ENCODE assay signal across 8 mouse cellular contexts in genomic region chr14:56865112-56865511, GRCm38 (mm10). TPM values are rescaled to one million over a fixed set of nuclear protein-coding genes. Genes with fewer than 3 reads are reported as not detected.
A peak's percentile ranks its signal among the peaks of the same experiment; 100 is the strongest.
DNase-seq lines count a peak whose midpoint lies in the region; ATAC-seq lines count a peak whose summit lies in the region.
"Not testable (repeated sequence)": the region's sequence is repeated elsewhere in the genome, so short reads cannot be mapped to it uniquely, and the experiment has no call there.

No protein-coding gene starts in this region.

- H3K36me3 ChIP-seq in forebrain, embryonic 13.5 days (ENCODE audit: poor library complexity, severe bottlenecking); heart, embryonic 13.5 days; hindbrain, embryonic 16.5 days (ENCODE audit: control insufficient read depth, insufficient read depth, low read length); limb, embryonic 10.5 days; liver, embryonic 16.5 days (ENCODE audit: control insufficient read depth, insufficient read depth); midbrain, embryonic 15.5 days (replicated peaks); stomach, embryonic 14.5 days (ENCODE audit: control insufficient read depth, insufficient read depth, low read length): not testable (repeated sequence)

- H3K4me1 ChIP-seq in forebrain, embryonic 13.5 days; heart, embryonic 13.5 days; hindbrain, embryonic 16.5 days (ENCODE audit: control insufficient read depth, insufficient read depth, low read depth, low read length); limb, embryonic 10.5 days; liver, embryonic 16.5 days (ENCODE audit: control insufficient read depth, low read depth, low read length); midbrain, embryonic 15.5 days; stomach, embryonic 14.5 days (ENCODE audit: control insufficient read depth, insufficient read depth, low read length): not testable (repeated sequence)

- WGBS in forebrain, embryonic 13.5 days = 4% methylated on average over 30 of the region's 30 CpGs
- 4% methylated on average over 30 of the region's 30 CpGs for WGBS in heart, embryonic 13.5 days
- 3% methylated on average over 30 of the region's 30 CpGs for WGBS in hindbrain, embryonic 16.5 days
- 3% methylated on average over 30 of the region's 30 CpGs for WGBS in limb, embryonic 10.5 days
- WGBS in liver, embryonic 16.5 days (ENCODE audit: insufficient replicate concordance) = 5% methylated on average over 30 of the region's 30 CpGs
- WGBS in midbrain, embryonic 15.5 days = 3% methylated on average over 30 of the region's 30 CpGs
- WGBS in stomach, embryonic 14.5 days = 3% methylated on average over 30 of the region's 30 CpGs

- H3K9me3 ChIP-seq in forebrain, embryonic 13.5 days (replicated peaks); heart, embryonic 13.5 days; hindbrain, embryonic 16.5 days (ENCODE audit: control insufficient read depth, low read length); limb, embryonic 10.5 days (replicated peaks); liver, embryonic 16.5 days (replicated peaks; ENCODE audit: control insufficient read depth, low read length); midbrain, embryonic 15.5 days; stomach, embryonic 14.5 days (ENCODE audit: control insufficient read depth, low read depth, low read length): not testable (repeated sequence)

- DNase-seq in embryo, embryonic 11 days = peak; percentile 25
- not testable (repeated sequence) for DNase-seq in limb, embryonic 10.5 days (ENCODE audit: low spot score)

- H3K4me2 ChIP-seq in forebrain, embryonic 13.5 days = peak overlapping the region; percentile 56
- peak overlapping the region; percentile 79 for H3K4me2 ChIP-seq in heart, embryonic 13.5 days
- peak overlapping the region; percentile 59 for H3K4me2 ChIP-seq in hindbrain, embryonic 16.5 days (ENCODE audit: low read length)
- peak overlapping the region; percentile 43 for H3K4me2 ChIP-seq in liver, embryonic 16.5 days (ENCODE audit: low read depth, low read length)
- H3K4me2 ChIP-seq in midbrain, embryonic 15.5 days = peak overlapping the region; percentile 48
- peak overlapping the region; percentile 61 for H3K4me2 ChIP-seq in stomach, embryonic 14.5 days (replicated peaks; ENCODE audit: low read depth, low read length)

- H3K27ac ChIP-seq in forebrain, embryonic 13.5 days; heart, embryonic 13.5 days (replicated peaks); hindbrain, embryonic 16.5 days (ENCODE audit: low read depth, low read length); liver, embryonic 16.5 days (ENCODE audit: low read length); midbrain, embryonic 15.5 days; stomach, embryonic 14.5 days (ENCODE audit: low read length): not testable (repeated sequence)
- H3K27ac ChIP-seq in limb, embryonic 10.5 days = peak overlapping the region; percentile 46; the same call in 1 of the 2 replicates

- H3K27me3 ChIP-seq in forebrain, embryonic 13.5 days = peaks cover 32% of the 10 kb centered on the region
- H3K27me3 ChIP-seq in heart, embryonic 13.5 days (replicated peaks) = peaks cover 37% of the 10 kb centered on the region
- H3K27me3 ChIP-seq in hindbrain, embryonic 16.5 days (replicated peaks; ENCODE audit: control insufficient read depth, insufficient read depth, low read length); stomach, embryonic 14.5 days (ENCODE audit: control insufficient read depth, insufficient read depth, low read length): not testable (repeated sequence)
- H3K27me3 ChIP-seq in limb, embryonic 10.5 days (ENCODE audit: low read depth, poor library complexity, severe bottlenecking) = peaks cover 37% of the 10 kb centered on the region
- peaks cover 23% of the 10 kb centered on the region for H3K27me3 ChIP-seq in liver, embryonic 16.5 days (ENCODE audit: control insufficient read depth, insufficient read depth, low read depth, low read length)
- peaks cover 21% of the 10 kb centered on the region for H3K27me3 ChIP-seq in midbrain, embryonic 15.5 days (replicated peaks)

- not testable (repeated sequence) for H3K9ac ChIP-seq in forebrain, embryonic 13.5 days; liver, embryonic 16.5 days (ENCODE audit: low read depth, low read length); midbrain, embryonic 15.5 days; stomach, embryonic 14.5 days (replicated peaks; ENCODE audit: low read depth, low read length)
- peak overlapping the region; percentile 69 for H3K9ac ChIP-seq in heart, embryonic 13.5 days
- peak overlapping the region; percentile 17; the same call in 1 of the 2 replicates for H3K9ac ChIP-seq in hindbrain, embryonic 16.5 days (ENCODE audit: low read depth, low read length)

- H3K4me3 ChIP-seq in forebrain, embryonic 13.5 days = peak overlapping the region; percentile 32
- H3K4me3 ChIP-seq in heart, embryonic 13.5 days = peak overlapping the region; percentile 53
- H3K4me3 ChIP-seq in hindbrain, embryonic 16.5 days (ENCODE audit: low read length) = peak overlapping the region; percentile 38
- peak overlapping the region; percentile 51 for H3K4me3 ChIP-seq in limb, embryonic 10.5 days
- peak overlapping the region; percentile 36 for H3K4me3 ChIP-seq in liver, embryonic 16.5 days (ENCODE audit: low read depth, low read length)
- peak overlapping the region; percentile 31 for H3K4me3 ChIP-seq in midbrain, embryonic 15.5 days
- H3K4me3 ChIP-seq in stomach, embryonic 14.5 days (ENCODE audit: low read depth, low read length) = peak overlapping the region; percentile 35

- ATAC-seq in forebrain, embryonic 13.5 days; heart, embryonic 13.5 days (ENCODE audit: extremely low read depth, insufficient number of reproducible peaks, low FRiP score, low TSS enrichment); hindbrain, embryonic 16.5 days; liver, embryonic 16.5 days (ENCODE audit: low read depth); midbrain, embryonic 15.5 days (replicated peaks); stomach, embryonic 14.5 days (ENCODE audit: insufficient number of reproducible peaks, insufficient read depth, low FRiP score, low read depth): not testable (repeated sequence)

RNA-seq across cellular contexts. Expression of gene Zmym2, which starts 21.3 kb away (rescaled TPM):
- polyA plus RNA-seq in forebrain, embryonic 13.5 days (2015; fragmentation: Nextera tagmentation; extraction: Ambion mirVana) = 77.8 and 78.3 TPM in 2 replicates
- polyA plus RNA-seq in heart, embryonic 13.5 days (2015; fragmentation: Nextera tagmentation; extraction: Ambion mirVana) = 29.8 and 30.9 TPM in 2 replicates
- 44.9 and 54.4 TPM in 2 replicates for polyA plus RNA-seq in hindbrain, embryonic 16.5 days (2015; fragmentation: Nextera tagmentation; extraction: Ambion mirVana)
- 49.9 and 66.7 TPM in 2 replicates for polyA plus RNA-seq in limb, embryonic 10.5 days (2016; fragmentation: Nextera tagmentation; extraction: Ambion mirVana)
- 7.6 and 7.7 TPM in 2 replicates for polyA plus RNA-seq in liver, embryonic 16.5 days (2015; fragmentation: Nextera tagmentation; extraction: Ambion mirVana)
- 61.4 and 65.0 TPM in 2 replicates for polyA plus RNA-seq in midbrain, embryonic 15.5 days (2015; fragmentation: Nextera tagmentation; extraction: Ambion mirVana)
- polyA plus RNA-seq in stomach, embryonic 14.5 days (2014; fragmentation: Nextera tagmentation; extraction: Ambion mirVana) = 47.3 and 54.0 TPM in 2 replicates

RNA-seq across cellular contexts. Expression of gene Zmym5, which starts 53.6 kb away (rescaled TPM):
- polyA plus RNA-seq in forebrain, embryonic 13.5 days (2015; fragmentation: Nextera tagmentation; extraction: Ambion mirVana) = 31.6 and 32.5 TPM in 2 replicates
- polyA plus RNA-seq in heart, embryonic 13.5 days (2015; fragmentation: Nextera tagmentation; extraction: Ambion mirVana) = 14.7 and 15.8 TPM in 2 replicates
- 30.2 and 30.7 TPM in 2 replicates for polyA plus RNA-seq in hindbrain, embryonic 16.5 days (2015; fragmentation: Nextera tagmentation; extraction: Ambion mirVana)
- 22.0 and 27.9 TPM in 2 replicates for polyA plus RNA-seq in limb, embryonic 10.5 days (2016; fragmentation: Nextera tagmentation; extraction: Ambion mirVana)
- polyA plus RNA-seq in liver, embryonic 16.5 days (2015; fragmentation: Nextera tagmentation; extraction: Ambion mirVana) = 8.6 and 9.1 TPM in 2 replicates
- polyA plus RNA-seq in midbrain, embryonic 15.5 days (2015; fragmentation: Nextera tagmentation; extraction: Ambion mirVana) = 30.9 and 35.8 TPM in 2 replicates
- polyA plus RNA-seq in stomach, embryonic 14.5 days (2014; fragmentation: Nextera tagmentation; extraction: Ambion mirVana) = 27.6 and 27.8 TPM in 2 replicates
